Mouse (Mus musculus): ENCODE data around the gene Esyt1.

The Esyt1 gene

DNA sequence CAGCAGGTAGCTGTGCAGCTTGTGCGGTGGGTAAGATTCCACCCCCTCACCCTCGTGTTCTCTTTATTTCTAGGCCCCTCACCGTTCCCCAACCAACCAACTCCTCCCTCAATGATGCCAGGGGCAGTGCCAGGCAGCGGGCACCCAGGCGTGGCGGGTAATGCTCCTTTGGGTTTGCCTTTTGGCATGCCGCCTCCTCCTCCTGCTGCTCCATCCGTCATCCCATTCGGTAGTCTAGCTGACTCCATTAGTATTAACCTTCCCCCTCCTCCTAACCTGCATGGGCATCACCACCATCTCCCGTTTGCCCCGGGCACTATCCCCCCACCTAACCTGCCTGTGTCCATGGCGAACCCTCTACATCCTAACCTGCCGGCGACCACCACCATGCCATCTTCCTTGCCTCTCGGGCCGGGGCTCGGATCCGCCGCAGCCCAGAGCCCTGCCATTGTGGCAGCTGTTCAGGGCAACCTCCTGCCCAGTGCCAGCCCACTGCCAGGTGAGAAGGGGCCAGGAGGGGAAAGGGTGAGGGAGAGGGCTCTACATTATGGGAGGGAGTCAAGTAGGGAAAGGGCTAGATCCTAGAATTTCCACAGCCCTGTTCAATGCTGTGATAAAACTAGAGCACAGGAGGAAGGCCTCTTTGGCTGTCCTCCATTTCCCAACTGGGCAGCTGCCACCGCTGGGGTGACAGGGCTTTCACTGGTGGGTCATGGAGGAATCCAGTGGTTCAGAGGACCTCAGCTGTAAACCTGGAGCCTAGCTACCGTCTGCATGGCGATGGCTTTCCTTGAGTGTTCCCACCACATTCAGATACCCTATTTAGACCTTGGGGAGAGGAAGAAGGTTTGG is 37.6 kb downstream of the Esyt1 start:
- no peak for DNase-seq (ENCODE audit: low read depth, low spot score)

DNA sequence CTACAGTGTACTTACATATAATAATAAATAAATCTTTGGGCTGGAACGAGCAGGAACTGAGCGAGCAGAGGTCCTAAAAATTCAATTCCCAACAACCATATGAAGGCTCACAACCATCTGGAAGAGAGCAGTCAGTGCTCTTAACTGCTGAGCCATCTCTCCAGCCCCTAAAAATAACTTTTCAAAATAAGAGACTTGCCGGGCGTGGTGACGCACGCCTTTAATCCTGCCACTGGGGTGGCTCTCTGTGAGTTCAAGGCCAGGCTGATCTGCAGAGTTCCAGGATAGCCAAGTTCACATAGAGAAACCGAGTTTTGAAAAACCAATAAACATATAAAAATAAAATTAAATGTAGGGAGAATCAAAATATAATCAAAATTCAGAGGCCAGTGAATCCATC is 39.3 kb downstream of the Esyt1 start:
- DNase-seq (ENCODE audit: low read depth, low spot score) = no peak

DNA sequence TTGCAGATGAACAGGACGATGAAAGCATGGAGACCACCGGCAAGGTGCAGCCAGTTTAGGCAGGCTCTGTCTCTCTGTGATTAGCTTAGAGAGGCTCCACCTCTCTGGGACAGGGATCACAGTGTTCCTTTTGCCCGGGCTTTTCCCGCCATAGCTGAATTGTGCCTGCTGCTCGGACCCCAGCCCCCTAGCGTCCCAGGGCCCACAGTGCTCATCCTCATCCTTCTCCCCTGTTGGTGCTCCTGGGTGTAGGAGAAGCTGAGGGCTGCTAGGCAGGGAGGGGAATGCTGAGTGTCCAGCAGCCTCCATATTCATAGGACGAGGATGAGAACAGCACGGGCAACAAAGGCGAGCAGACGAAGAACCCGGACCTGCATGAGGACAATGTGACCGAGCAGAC is 51.3 kb downstream of the Esyt1 start:
- DNase-seq (ENCODE audit: low read depth, low spot score) = no peak

DNA sequence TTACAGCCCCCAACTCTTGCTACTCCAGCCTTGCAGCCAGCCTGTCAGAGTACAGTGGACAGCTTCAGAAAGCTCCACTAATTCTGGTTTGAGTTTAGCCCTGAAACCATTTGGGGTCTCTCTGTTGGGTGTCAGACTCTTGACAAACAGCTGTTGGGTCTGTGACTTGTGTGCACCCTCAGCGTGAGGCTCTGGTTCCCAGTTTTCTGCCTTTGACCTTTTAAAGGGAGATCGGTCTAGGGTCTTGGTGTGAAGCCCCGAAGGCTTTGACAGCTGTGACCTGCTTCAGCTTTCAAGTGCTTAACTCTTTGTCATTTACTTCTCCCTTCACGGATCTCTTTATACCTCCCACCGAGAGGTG is 65.4 kb downstream of the Esyt1 start:
- no peak for DNase-seq (ENCODE audit: low read depth, low spot score)
